Comparison of ENCODE assay signal across 30 mouse cellular contexts in genomic region chr4:105844675-105845466, GRCm38 (mm10). TPM values are rescaled to one million over a fixed set of nuclear protein-coding genes. Genes with fewer than 3 reads are reported as not detected.
"Had no signal": no experiment of that assay in that cellular context is flagged by ENCODE, and none has a peak within 500 bp of the region (broad histone marks: within the 10 kb centered on the region; RNA-seq: fewer than 3 reads in every experiment).

No protein-coding gene starts in this region.

- DNase-seq: kidney, adult 9 months; kidney, postnatal 4 days; liver; lung, adult 18-20 months; lung, postnatal 14 days; lung, postnatal 4 days; retina, postnatal 1 day; right cerebral cortex, postnatal 25 days; thymus, adult 18-20 months; thymus, postnatal 36 days had no signal

- H3K36me3 ChIP-seq: limb, embryonic 10.5 days; limb, embryonic 13.5 days; liver, embryonic 12.5 days; liver, embryonic 15.5 days; lung, embryonic 15.5 days; midbrain, embryonic 12.5 days; neural tube, embryonic 13.5 days had no signal

- H3K9me3 ChIP-seq: limb, embryonic 10.5 days; limb, embryonic 13.5 days; liver, embryonic 12.5 days; liver, embryonic 15.5 days; lung, embryonic 15.5 days; midbrain, embryonic 12.5 days; neural tube, embryonic 13.5 days had no signal

- H3K27ac ChIP-seq: limb, embryonic 10.5 days; limb, embryonic 13.5 days; liver, embryonic 12.5 days; liver, embryonic 15.5 days; lung, embryonic 15.5 days; midbrain, embryonic 12.5 days; neural tube, embryonic 13.5 days had no signal

- H3K27me3 ChIP-seq: limb, embryonic 13.5 days; liver, embryonic 12.5 days; liver, embryonic 15.5 days; lung, embryonic 15.5 days; midbrain, embryonic 12.5 days; neural tube, embryonic 13.5 days had no signal

- H3K9ac ChIP-seq: limb, embryonic 13.5 days; liver, embryonic 12.5 days; liver, embryonic 15.5 days; lung, embryonic 15.5 days; midbrain, embryonic 12.5 days; neural tube, embryonic 13.5 days had no signal

- ATAC-seq: liver, embryonic 12.5 days; midbrain, embryonic 16.5 days had no signal

- H3K4me1 ChIP-seq: liver, embryonic 12.5 days; liver, embryonic 15.5 days; lung, embryonic 15.5 days; midbrain, embryonic 12.5 days; neural tube, embryonic 13.5 days had no signal

- H3K4me2 ChIP-seq: limb, embryonic 13.5 days; liver, embryonic 12.5 days; liver, embryonic 15.5 days; lung, embryonic 15.5 days; midbrain, embryonic 12.5 days; neural tube, embryonic 13.5 days had no signal

- H3K4me3 ChIP-seq: limb, embryonic 10.5 days; limb, embryonic 13.5 days; liver, embryonic 12.5 days; liver, embryonic 15.5 days; lung, embryonic 15.5 days; midbrain, embryonic 12.5 days; myocyte; neural tube, embryonic 13.5 days had no signal

RNA-seq across cellular contexts. Expression of gene Gm12728, which starts 55.2 kb away (rescaled TPM):
- total RNA-seq: layer of hippocampus, adult 18-20 months; layer of hippocampus, postnatal 14 days; left cerebral cortex, postnatal 25 days; megakaryocyte progenitor cell, adult 5-6 weeks; megakaryocyte-erythroid progenitor cell, adult 5-6 weeks; monocyte, adult 5-6 weeks; neutrophil, adult 5-6 weeks had no signal
- polyA plus RNA-seq: intestine, postnatal 0 days; limb, embryonic 10.5 days; liver, embryonic 15.5 days; lung, embryonic 15.5 days; midbrain, embryonic 12.5 days; midbrain, embryonic 16.5 days; myocyte; neural tube, embryonic 13.5 days; spleen, adult 2 months; testis, adult 2 months; urinary bladder, adult 2 months had no signal
